Mouse (Mus musculus) heart, embryonic 11.5 days (tissue): ENCODE data around the gene Yjefn3. TPM values are rescaled to one million over a fixed set of nuclear protein-coding genes. Genes with fewer than 3 reads are reported as not detected.
"Not testable (repeated sequence)": the region's sequence is repeated elsewhere in the genome, so short reads cannot be mapped to it uniquely, and the experiment has no call there.

Experiments used
- ATAC-seq: fragments of 200-750 bp; cut with Nextera tagmentation; replicated peaks from 2 replicates; pipeline ENCODE4 v1.8.0; 2017; ENCODE audit warnings: moderate library complexity; ENCODE audit not compliant: insufficient number of reproducible peaks, low FRiP score, low TSS enrichment
- H3K27ac ChIP-seq: fragments of 300-500 bp; sonication (generic); 2 replicates; pipeline ENCODE4 v1.5.1; 2014; ENCODE audit warnings: mild to moderate bottlenecking, low read depth, low read length
- H3K27me3 ChIP-seq: fragments of 300-500 bp; sonication (generic); 2 replicates; pipeline ENCODE4 v1.6.1; 2014; ENCODE audit warnings: mild to moderate bottlenecking, low read length, mixed read lengths; ENCODE audit not compliant: control insufficient read depth, insufficient read depth
- H3K36me3 ChIP-seq: fragments of 300-500 bp; sonication (generic); 2 replicates; pipeline ENCODE4 v1.6.1; 2014; ENCODE audit warnings: mild to moderate bottlenecking, low read length, moderate library complexity, mixed read lengths; ENCODE audit not compliant: control insufficient read depth, insufficient read depth
- H3K4me1 ChIP-seq: fragments of 300-500 bp; sonication (generic); 2 replicates; pipeline ENCODE4 v1.6.1; 2014; ENCODE audit warnings: low read length; ENCODE audit not compliant: control insufficient read depth, insufficient read depth
- H3K4me2 ChIP-seq: fragments of 300-500 bp; sonication (generic); 2 replicates; pipeline ENCODE4 v1.6.1; 2014; ENCODE audit warnings: mild to moderate bottlenecking, moderate library complexity
- H3K4me3 ChIP-seq: fragments of 300-500 bp; sonication (generic); 2 replicates; pipeline ENCODE4 v1.5.1; 2014; ENCODE audit warnings: low read depth, low read length
- H3K9ac ChIP-seq: fragments of 300-500 bp; sonication (generic); 2 replicates; pipeline ENCODE4 v1.6.1; 2014; ENCODE audit warnings: mild to moderate bottlenecking, low read depth, low read length, moderate library complexity
- H3K9me3 ChIP-seq: fragments of 300-500 bp; sonication (generic); replicated peaks from 2 replicates; pipeline ENCODE4 v1.6.1; 2016; ENCODE audit warnings: low read length; ENCODE audit not compliant: control insufficient read depth
- WGBS: fragments of 180-500 bp; shearing (Covaris S2); extraction: QIAGEN DNeasy Blood & Tissue Kit; methylation state at CpG from one replicate; pipeline ENCODE4 v1.1.7; 2014; ENCODE audit not compliant: insufficient replicate concordance; 5-methylcytosine and 5-hydroxymethylcytosine counted together
- polyA plus RNA-seq: library from polyadenylated mRNA; unstranded; fragments of >200 nt; fragmentation: Nextera tagmentation; extraction: Ambion mirVana; gene quantifications from 2 replicates; pipeline ENCODE4 v1.2.1, GENCODE M21; 2014

The Yjefn3 gene
- 5.5 and 7.0 TPM in 2 replicates for polyA plus RNA-seq

GRCm38 (mm10) chr8:69902163-69903062 lies at the start of gene Yjefn3, which contains the start of the genes Tssk6 and Ndufa13:
Yjefn3 (minus strand) TSS chr8:69902712.
Tssk6 (plus strand) TSS chr8:69902184.
Ndufa13 (minus strand) TSS chr8:69902558.
- 4% methylated on average over 89 of the region's 89 CpGs for WGBS
- H3K9me3 ChIP-seq, result no peaks in the 10 kb centered on the region
- no peaks in the 10 kb centered on the region for H3K36me3 ChIP-seq
- H3K4me1 ChIP-seq, result peaks cover 42% of the 10 kb centered on the region
- H3K4me2 ChIP-seq, result peak within 1 kb of the TSS; percentile 89
- H3K9ac ChIP-seq, result peak within 1 kb of the TSS; percentile 89
- H3K4me3 ChIP-seq, result peak within 1 kb of the TSS; percentile 74
- H3K27me3 ChIP-seq, result no peaks in the 10 kb centered on the region
- ATAC-seq, result peak; percentile 27
- H3K27ac ChIP-seq, result peak within 1 kb of the TSS; percentile 91

- no peaks in the 10 kb centered on the region for H3K27me3 ChIP-seq
- no peak for ATAC-seq
- no peaks in the 10 kb centered on the region for H3K9me3 ChIP-seq
- H3K4me1 ChIP-seq, result peaks cover 15% of the 10 kb centered on the region
- H3K4me2 ChIP-seq, result no peak overlapping the region
- WGBS, result 89% methylated on average over 2 of the region's 2 CpGs
- H3K27ac ChIP-seq, result no peak overlapping the region
- no peak overlapping the region for H3K4me3 ChIP-seq
- H3K9ac ChIP-seq, result no peak overlapping the region
- peaks cover 5% of the 10 kb centered on the region; the same call in 1 of the 2 replicates for H3K36me3 ChIP-seq
Observed at GRCm38 (mm10) chr8:69950300-69950699, 47.8 kb upstream of the Yjefn3 start.

- not testable (repeated sequence) for H3K36me3 ChIP-seq, H3K4me3 ChIP-seq, ATAC-seq, H3K9ac ChIP-seq, H3K27me3 ChIP-seq, H3K4me2 ChIP-seq, H3K9me3 ChIP-seq, H3K27ac ChIP-seq
- H3K4me1 ChIP-seq, result peaks cover 52% of the 10 kb centered on the region
- WGBS, result 87% methylated on average over 2 of the region's 3 CpGs
Observed at GRCm38 (mm10) chr8:69942495-69942894, 40.0 kb upstream of the Yjefn3 start.

- 83% methylated on average over 2 of the region's 2 CpGs for WGBS
Observed at GRCm38 (mm10) chr8:69940386-69940785, 37.9 kb upstream of the Yjefn3 start.

GRCm38 (mm10) chr8:69939633-69940032 lies 37.1 kb upstream of the Yjefn3 start:
- H3K9me3 ChIP-seq, result no peaks in the 10 kb centered on the region
- H3K27me3 ChIP-seq, result no peaks in the 10 kb centered on the region
- peak overlapping the region; percentile 29; the same call in 1 of the 2 replicates for H3K4me2 ChIP-seq
- peaks cover 76% of the 10 kb centered on the region for H3K4me1 ChIP-seq
- H3K4me3 ChIP-seq, result no peak overlapping the region
- no peaks in the 10 kb centered on the region for H3K36me3 ChIP-seq
- 16% methylated on average over 3 of the region's 3 CpGs for WGBS
- no peak overlapping the region for H3K9ac ChIP-seq
- no peak for ATAC-seq
- H3K27ac ChIP-seq, result peak overlapping the region; percentile 2

More at GRCm38 (mm10) chr8:69940386-69940785, 37.9 kb upstream of the Yjefn3 start:
- Histone ChIP-seq H3K9me3 (no peaks in the 10 kb centered on the region), H3K27me3 (no peaks in the 10 kb centered on the region), H3K36me3 (no peaks in the 10 kb centered on the region), H3K4me1 (peaks cover 73% of the 10 kb centered on the region), H3K9ac (no peak overlapping the region), H3K4me3 (no peak overlapping the region), H3K27ac (peak overlapping the region; percentile 2), H3K4me2 (no peak overlapping the region)
- ATAC-seq, result no peak

- no peak overlapping the region for H3K4me3 ChIP-seq
- no peaks in the 10 kb centered on the region for H3K27me3 ChIP-seq
- 67% methylated on average over 6 of the region's 6 CpGs for WGBS
- 0 out of 2 replicates have a peak, but pooled peaks cover 2% of the 10 kb centered on the region for H3K36me3 ChIP-seq
- H3K27ac ChIP-seq, result peak overlapping the region; percentile 41; the same call in 1 of the 2 replicates
- H3K9ac ChIP-seq, result 0 out of 2 replicates have a peak overlapping the region, but pooled peaks have one; percentile 22
- no peak for ATAC-seq
- no peak overlapping the region for H3K4me2 ChIP-seq
- H3K4me1 ChIP-seq, result peaks cover 69% of the 10 kb centered on the region
- H3K9me3 ChIP-seq, result no peaks in the 10 kb centered on the region
Observed at GRCm38 (mm10) chr8:69938245-69938982, 35.9 kb upstream of the Yjefn3 start.

- 81% methylated on average over 3 of the region's 3 CpGs for WGBS
- 0 out of 2 replicates have a peak, but pooled peaks cover 2% of the 10 kb centered on the region for H3K36me3 ChIP-seq
- H3K4me3 ChIP-seq, result no peak overlapping the region
- H3K27ac ChIP-seq, result peak overlapping the region; percentile 66
- H3K27me3 ChIP-seq, result no peaks in the 10 kb centered on the region
- H3K4me1 ChIP-seq, result peaks cover 63% of the 10 kb centered on the region
- H3K9ac ChIP-seq, result no peak overlapping the region
- no peaks in the 10 kb centered on the region for H3K9me3 ChIP-seq
- H3K4me2 ChIP-seq, result no peak overlapping the region
- no peak for ATAC-seq
Observed at GRCm38 (mm10) chr8:69937466-69937865, 35.0 kb upstream of the Yjefn3 start.

GRCm38 (mm10) chr8:69936050-69936794 lies 33.7 kb upstream of the Yjefn3 start:
- ATAC-seq, result peak; percentile 83
- Histone ChIP-seq H3K4me2 (peak overlapping the region; percentile 16; the same call in 1 of the 2 replicates), H3K4me1 (peaks cover 63% of the 10 kb centered on the region), H3K9ac (peak overlapping the region; percentile 56), H3K4me3 (no peak overlapping the region), H3K27me3 (no peaks in the 10 kb centered on the region), H3K36me3 (0 out of 2 replicates have a peak, but pooled peaks cover 2% of the 10 kb centered on the region), H3K27ac (peak overlapping the region; percentile 95), H3K9me3 (no peaks in the 10 kb centered on the region)
- 52% methylated on average over 7 of the region's 7 CpGs for WGBS
